Mouse (Mus musculus) urinary bladder, adult 18-20 months (tissue): ENCODE measurements around the gene Jazf1.

ENCODE experiments used
- DNase-seq, 2 experiments: peaks; one replicate each; pipeline ENCODE4 v3.0.0; 2022; ENCODE audit warnings: low spot score in 2 of 2, mixed read lengths in 2 of 2

The Jazf1 gene

GRCm38 (mm10) chr6:53010286-53010685 is 58.1 kb downstream of the Jazf1 start:
- DNase-seq: no peak

DNA sequence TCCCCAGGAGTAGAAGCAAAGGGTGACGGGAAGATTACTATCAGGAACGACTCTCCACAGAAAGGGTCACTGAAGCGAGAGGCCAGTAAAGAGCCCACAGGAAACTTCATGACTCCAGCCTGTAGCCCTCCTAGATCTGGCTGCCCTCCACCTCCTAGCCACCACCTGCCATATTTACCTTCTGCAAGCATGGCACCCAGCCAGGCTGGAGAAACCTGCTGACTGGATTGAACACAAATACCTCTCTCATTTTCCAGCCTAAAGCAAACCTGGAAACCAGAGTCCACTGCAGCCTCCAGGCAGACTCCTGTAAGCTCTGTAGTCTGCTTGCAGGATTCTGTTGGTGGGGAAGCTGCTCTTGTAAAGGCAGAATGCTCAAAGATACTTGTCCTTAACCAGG is 62.4 kb downstream of the Jazf1 start:
- peak; percentile 27 to 33 for DNase-seq

DNA sequence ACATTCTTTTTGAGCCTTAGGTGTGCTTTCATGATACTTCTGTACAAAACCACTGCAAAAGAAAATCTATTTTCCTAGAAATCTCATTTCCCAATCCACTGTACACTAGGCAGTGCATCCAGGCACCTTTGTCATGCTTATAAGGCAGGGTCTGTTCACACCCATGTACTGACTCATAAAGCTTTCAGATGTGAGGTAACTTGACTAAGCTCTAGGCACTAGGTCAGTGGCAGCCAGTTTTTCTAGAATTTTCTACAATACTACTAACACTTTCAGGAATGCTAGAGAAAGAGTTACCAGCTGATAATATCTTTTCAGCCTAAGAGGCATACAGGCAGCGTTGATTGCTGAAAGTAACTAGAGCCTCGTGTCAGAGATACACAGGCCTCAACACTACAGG is 62.9 kb downstream of the Jazf1 start:
- no peak for DNase-seq

- DNase-seq: no peak
Observed at GRCm38 (mm10) chr6:52990816-52991215, 77.6 kb downstream of the Jazf1 start.

GRCm38 (mm10) chr6:52987905-52988640 is 80.4 kb downstream of the Jazf1 start:
- no peak for DNase-seq

DNA sequence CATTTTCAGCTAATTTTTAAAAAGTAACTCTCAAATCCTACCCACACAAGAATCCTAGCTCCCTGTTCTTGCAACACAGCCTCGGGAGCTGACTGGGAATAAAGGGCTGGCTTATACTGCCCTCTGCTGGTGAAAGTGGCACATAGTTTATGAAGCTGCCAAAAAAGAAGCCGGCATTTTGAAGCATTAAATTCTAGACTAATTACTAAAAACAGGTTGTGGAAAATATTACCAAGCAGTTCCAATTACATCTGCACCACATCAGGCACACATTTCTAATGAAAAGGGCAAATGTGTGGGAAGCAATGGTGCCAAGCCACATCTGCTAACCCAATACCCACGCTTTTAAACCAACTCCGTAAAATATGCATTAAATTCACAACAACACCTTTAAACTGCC is 81.0 kb downstream of the Jazf1 start:
- DNase-seq: no peak

GRCm38 (mm10) chr6:52982175-52982574 is 86.3 kb downstream of the Jazf1 start:
- no peak for DNase-seq

GRCm38 (mm10) chr6:52979503-52979902 is 88.9 kb downstream of the Jazf1 start:
- DNase-seq: no peak

DNA sequence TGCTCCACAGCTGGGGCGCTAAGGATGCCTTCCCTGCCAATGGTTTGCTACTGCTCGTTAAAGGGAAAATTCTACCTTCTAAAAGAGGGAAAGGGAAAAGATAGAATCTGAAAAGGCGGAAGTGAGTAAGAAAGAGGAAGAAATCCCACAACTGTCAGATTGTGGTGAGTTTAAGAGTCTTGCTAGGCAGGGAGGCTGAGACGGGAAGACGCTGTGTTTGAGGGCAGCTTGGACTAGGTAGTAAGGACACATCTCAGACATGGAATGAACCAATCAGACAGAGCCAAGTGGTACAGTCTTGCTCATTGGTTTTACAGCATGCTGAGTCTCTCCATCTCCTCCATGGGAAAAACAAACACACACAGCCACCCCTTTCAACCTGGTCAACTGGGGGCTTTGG is 95.1 kb downstream of the Jazf1 start:
- DNase-seq: no peak

DNA sequence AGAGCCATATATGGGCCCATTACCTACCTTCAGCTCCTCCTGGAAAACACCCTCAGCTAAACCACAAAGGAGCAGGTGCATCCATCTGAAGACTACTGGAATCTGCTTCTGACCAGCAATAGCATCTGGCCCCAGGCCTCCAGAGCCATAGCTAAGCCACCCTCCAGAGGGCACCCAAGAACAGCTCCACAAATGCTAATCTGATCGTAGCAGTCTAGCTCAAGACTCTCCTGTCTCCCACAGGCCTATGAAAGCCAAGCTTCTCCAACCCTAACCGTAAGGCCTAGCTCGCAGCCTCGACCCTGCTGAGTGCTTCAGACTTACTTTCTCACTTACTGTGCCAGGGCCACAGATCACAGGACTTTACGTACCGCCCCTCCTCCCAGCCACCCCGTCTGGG is 96.3 kb downstream of the Jazf1 start:
- DNase-seq: no peak

DNA sequence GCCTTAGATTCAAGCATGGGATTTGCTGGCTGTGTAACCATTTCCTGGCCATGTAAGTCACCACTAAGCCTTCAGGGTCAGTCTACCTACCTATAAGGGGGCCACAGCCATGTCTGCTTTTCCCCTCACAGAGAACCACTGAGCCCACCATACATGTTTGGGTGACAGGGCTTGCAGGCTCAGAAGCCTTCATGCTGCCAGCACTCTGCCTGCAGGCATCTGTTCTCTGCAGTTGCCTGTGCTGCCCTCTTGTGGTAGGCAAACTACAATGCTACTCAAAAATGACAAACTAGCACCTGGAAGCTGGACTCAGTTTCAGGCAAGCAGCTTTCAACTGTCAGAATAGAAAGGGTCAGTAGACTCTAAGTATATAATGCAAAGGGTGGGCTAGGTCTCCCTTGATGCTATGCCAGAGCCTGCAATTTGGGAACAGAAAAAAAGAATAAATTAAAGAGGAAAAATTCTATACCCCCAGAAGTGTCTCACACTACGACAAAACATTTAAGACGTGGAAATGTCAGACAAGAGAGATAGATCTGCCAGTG is 98.6 kb downstream of the Jazf1 start:
- peak; percentile 44 to 52 for DNase-seq

DNA sequence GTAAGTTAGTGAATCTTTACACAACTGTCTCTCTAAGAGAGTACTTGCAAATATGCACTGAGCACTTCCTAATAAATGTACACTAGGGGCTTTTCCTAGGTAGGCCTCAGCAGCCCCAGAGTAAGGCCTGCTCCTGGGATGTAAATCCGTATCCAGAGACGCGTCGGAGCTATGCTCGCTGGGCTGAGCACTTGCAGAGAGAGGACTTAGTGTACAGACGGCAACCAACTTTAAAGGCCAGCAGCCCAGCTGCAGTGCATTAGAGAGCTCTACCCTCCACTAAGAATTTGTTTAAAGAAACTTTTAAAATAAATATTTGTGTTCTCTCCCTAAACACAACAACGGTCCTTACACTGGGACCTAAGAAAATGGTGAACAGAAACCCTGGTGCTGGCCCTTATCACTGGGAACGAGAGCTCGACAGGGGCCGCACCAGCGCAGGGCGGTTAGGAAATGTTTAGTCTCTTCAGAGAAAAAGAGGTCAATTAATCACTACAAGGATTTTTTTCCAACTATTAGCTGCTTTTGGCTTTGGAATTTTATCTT is 100.0 kb downstream of the Jazf1 start:
- no peak for DNase-seq

- DNase-seq: no peak
Observed at GRCm38 (mm10) chr6:52967557-52968270, 100.7 kb downstream of the Jazf1 start.

DNA sequence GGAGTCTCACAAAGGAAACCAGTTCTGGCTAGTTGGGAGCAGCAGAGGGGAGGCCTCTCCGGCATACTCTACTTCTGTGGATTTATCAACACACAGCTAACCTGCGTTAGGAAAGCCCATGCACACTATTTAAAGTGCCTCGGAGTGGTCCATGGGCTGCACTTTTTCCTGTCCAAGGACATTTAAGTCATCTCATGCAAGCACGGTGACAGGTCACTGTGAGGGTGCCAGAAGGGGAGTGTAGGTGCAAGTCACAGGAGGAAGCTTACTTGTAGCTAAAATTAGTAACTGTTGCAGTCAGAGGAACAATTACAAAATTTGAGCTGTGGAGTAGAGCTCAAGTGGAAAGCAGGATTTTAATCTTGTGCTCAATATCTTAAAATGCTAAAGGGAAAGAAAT is 102.4 kb downstream of the Jazf1 start:
- DNase-seq: no peak

DNA sequence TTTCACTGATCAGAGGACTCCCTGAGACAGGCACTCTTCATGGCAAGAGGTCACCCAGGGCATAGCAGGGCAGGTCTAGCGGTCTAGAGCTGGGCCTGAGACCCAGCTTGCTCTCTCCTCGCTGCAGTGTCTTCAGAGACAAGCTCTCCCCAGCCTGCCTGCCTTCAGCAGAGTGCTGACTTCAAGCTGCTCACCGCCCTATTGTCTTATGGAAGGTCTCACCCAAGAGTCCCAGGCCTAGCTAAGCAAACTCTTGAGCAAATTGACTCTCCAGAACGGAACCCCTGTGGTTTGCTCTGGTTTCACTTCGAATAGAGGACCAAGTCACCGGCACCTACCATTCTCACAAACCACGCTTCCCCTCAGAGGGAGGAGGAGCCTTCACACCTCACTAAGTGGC is 103.1 kb downstream of the Jazf1 start:
- DNase-seq: no peak

GRCm38 (mm10) chr6:52963840-52964690 is 104.4 kb downstream of the Jazf1 start:
- DNase-seq: no peak

GRCm38 (mm10) chr6:52963430-52963732 is 105.0 kb downstream of the Jazf1 start:
- DNase-seq: no peak

DNA sequence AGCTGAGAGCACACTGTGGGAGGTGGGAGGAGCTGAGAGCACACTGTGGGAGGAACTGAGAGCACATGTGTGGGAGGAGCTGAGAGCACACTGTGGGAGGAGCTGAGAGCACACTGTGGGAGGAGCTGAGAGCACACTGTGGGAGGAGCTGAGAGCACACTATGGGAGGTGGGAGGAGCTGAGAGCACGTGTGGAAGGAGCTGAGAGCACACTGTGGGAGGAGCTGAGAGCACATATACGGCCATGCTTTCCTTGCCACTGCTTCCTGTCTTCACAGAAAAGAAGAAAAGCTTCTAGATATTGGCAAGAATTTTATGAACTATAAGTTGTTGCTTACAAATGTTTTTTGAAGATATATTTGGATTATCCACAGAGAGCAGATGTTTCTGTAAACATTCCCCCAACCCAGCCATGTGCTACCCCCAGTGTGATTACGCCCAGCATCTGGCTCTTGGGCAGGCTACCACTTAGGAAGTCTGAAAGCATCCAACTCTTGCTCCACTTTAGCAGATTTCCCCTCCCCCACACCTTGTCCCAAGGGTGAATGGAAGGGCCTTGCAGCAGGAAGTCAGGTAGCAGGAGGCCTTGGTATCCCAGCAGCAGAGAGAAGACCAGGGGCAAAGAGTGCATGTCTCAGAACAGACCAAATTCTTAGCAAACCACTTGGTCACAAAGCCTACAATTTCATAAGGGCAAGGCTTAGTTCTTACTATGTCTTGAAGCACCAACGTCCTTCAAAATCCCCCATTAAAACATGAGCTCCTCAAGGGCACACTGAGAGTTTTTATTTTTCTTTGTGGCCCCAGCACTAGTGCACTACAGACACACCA is 105.6 kb downstream of the Jazf1 start:
- DNase-seq: no peak

DNA sequence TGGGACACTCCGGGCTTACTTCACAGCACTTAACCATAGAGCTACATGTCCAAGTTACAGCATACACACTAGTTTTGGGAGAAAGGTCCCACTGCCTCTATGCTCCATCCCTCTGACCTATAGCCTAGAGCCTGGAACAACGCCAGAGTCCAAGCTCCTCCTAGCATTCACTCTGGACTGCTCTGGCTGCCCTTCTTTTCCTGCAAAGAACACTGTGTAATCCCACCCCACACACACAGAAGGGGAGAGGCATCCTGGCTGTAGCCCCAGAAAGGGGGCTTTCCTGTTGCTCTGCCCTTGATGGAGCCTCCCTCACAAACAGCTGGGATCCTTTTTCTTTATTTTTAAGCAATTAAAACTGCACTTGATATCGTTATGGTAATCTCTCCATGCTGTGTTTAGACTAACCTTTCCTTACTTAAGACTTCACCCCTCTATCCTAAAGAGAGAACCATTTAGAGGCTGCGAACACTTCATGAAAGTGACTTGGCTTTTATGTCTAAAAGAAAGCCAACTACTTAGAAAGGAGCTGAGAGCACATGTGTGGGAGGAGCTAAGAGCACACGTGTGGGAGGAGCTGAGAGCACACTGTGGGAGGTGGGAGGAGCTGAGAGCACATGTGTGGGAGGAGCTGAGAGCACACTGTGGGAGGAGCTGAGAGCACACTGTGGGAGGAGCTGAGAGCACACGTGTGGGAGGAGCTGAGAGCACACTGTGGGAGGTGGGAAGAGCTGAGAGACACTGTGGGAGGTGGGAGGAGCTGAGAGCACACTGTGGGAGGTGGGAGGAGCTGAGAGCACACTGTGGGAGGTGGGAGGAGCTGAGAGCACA is 106.6 kb downstream of the Jazf1 start:
- DNase-seq: no peak

DNA sequence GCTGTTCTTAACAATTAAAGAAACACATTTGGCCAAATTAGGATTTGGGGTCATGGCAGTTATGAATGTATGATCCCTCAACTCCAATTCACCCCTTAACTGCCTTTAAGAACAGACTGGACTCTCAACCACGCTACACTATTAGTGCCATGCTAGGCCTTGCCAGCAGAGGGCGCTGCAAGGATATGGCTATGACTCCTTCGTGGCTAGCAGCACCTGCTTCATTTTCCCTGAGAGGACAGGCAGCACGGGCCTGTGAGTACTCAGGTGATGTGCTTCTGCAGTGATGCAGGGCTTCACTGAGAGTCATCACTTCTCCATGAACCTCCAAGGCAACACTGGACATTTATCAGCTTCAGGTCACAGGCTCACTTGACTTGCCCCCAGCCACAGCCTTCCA is 110.7 kb downstream of the Jazf1 start:
- peak in 1 of 2 experiments; percentile 67 for DNase-seq
